Mouse (Mus musculus) intestine, postnatal 0 days (tissue): ENCODE measurements around the gene Trmt44. TPM values are rescaled to one million over a fixed set of nuclear protein-coding genes. Genes with fewer than 3 reads are reported as not detected.

Experiments
- ATAC-seq: fragments of 200-750 bp; cut with Nextera tagmentation; 2 replicates; pipeline ENCODE4 v1.8.0; 2017; ENCODE audit warnings: mild to moderate bottlenecking, moderate TSS enrichment, moderate library complexity
- H3K27ac ChIP-seq: fragments of 300-500 bp; sonication (generic); 2 replicates; pipeline ENCODE4 v1.5.1; 2014; ENCODE audit warnings: mild to moderate bottlenecking, low read depth, low read length, moderate library complexity
- H3K27me3 ChIP-seq: fragments of 300-500 bp; sonication (generic); replicated peaks from 2 replicates; pipeline ENCODE4 v1.6.1; 2014; ENCODE audit warnings: low read length, mixed read lengths; ENCODE audit not compliant: control insufficient read depth, insufficient read depth
- H3K36me3 ChIP-seq: fragments of 300-500 bp; sonication (generic); 2 replicates; pipeline ENCODE4 v1.6.1; 2014; ENCODE audit warnings: mild to moderate bottlenecking, moderate library complexity; ENCODE audit not compliant: control insufficient read depth, insufficient read depth
- H3K4me1 ChIP-seq: fragments of 300-500 bp; sonication (generic); replicated peaks from 2 replicates; pipeline ENCODE4 v1.6.1; 2014; ENCODE audit warnings: antibody characterized with exemption, low read length, mixed read lengths; ENCODE audit not compliant: control insufficient read depth, insufficient read depth
- H3K4me2 ChIP-seq: fragments of 300-500 bp; sonication (generic); replicated peaks from 2 replicates; pipeline ENCODE4 v1.6.1; 2014; ENCODE audit warnings: low read depth, mild to moderate bottlenecking, moderate library complexity
- H3K4me3 ChIP-seq: fragments of 300-500 bp; sonication (generic); 2 replicates; pipeline ENCODE4 v1.5.1; 2014; ENCODE audit warnings: low read depth, low read length
- H3K9ac ChIP-seq: fragments of 300-500 bp; sonication (generic); 2 replicates; pipeline ENCODE4 v1.6.1; 2014; ENCODE audit warnings: mild to moderate bottlenecking, low read depth, low read length
- H3K9me3 ChIP-seq: fragments of 300-500 bp; sonication (generic); 2 replicates; pipeline ENCODE4 v1.6.1; 2016; ENCODE audit warnings: mixed run types; ENCODE audit not compliant: control insufficient read depth
- CTCF ChIP-seq: sonication (generic); IDR thresholded peaks from 2 replicates; pipeline ENCODE4 v1.5.1; 2016; ENCODE audit warnings: low read depth, mild to moderate bottlenecking, control low read depth, antibody characterized with exemption, moderate library complexity
- WGBS: fragments of 180-500 bp; shearing (Covaris S2); extraction: QIAGEN DNeasy Blood & Tissue Kit; methylation state at CpG from one replicate; pipeline ENCODE4 v1.1.7; 2014; 5-methylcytosine and 5-hydroxymethylcytosine counted together
- polyA plus RNA-seq: library from polyadenylated mRNA; unstranded; fragments of >200 nt; fragmentation: Nextera tagmentation; extraction: Ambion mirVana; gene quantifications from 2 replicates; pipeline ENCODE4 v1.2.1, GENCODE M21; 2015

Gene Trmt44
- polyA plus RNA-seq, 1 experiment from 2014 or later, result 3.6 TPM

DNA sequence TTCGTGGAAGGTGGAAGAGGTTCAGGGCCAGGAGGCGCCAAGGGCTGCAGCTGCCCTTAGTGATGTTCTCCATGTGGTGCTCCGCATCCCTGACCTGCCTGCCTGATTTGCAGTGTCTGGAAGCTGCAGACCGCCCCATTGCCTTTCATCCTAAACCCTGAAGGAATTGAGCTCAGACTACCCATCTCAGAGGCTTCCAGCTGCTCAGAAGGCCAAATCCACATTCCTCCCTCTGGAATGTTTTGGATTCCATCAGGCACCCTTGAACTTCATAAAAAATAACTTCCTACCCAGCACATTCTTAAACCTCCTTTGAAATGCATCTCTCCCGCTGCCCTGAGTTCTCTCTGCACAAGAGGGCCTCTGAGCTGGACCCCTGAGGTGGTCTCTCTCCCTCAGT is 34.3 kb downstream of the Trmt44 start:
- no peak overlapping the region for H3K27ac ChIP-seq
- TF ChIP-seq CTCF, result no peak
- H3K4me2 ChIP-seq, result no peak overlapping the region
- WGBS, result 41% methylated on average over 5 of the region's 5 CpGs
- no peaks in the 10 kb centered on the region for H3K36me3 ChIP-seq
- H3K27me3 ChIP-seq, result no peaks in the 10 kb centered on the region; the same call in 1 of the 2 replicates
- ATAC-seq, result no peak
- 0 out of 2 replicates have a peak, but pooled peaks cover 3% of the 10 kb centered on the region for H3K4me1 ChIP-seq
- no peaks in the 10 kb centered on the region for H3K9me3 ChIP-seq
- H3K9ac ChIP-seq, result no peak overlapping the region
- H3K4me3 ChIP-seq, result no peak overlapping the region

DNA sequence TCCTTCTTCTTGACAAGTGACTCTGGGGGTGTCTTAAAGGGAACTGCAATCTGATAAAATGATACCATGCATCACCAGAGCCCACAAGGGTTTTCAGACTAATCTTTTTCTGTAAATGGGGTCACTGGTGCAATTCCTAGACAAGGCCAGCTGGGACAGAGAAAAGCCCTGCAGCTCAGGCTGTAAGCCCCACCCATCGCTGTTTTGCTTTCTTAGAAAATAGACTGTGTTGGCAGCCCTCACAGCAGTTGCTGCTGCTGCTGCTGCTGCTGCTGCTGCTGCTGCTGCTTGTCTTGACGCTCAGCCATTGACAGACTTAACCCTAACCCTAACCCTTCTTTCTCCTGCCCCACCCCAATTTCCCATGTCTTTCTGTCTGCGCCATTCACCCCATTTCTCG is 35.3 kb downstream of the Trmt44 start:
- no peaks in the 10 kb centered on the region; the same call in 1 of the 2 replicates for H3K27me3 ChIP-seq
- TF ChIP-seq CTCF, result no peak
- no peaks in the 10 kb centered on the region for H3K9me3 ChIP-seq
- H3K36me3 ChIP-seq, result no peaks in the 10 kb centered on the region
- 55% methylated on average over 4 of the region's 4 CpGs for WGBS
- no peak overlapping the region for H3K27ac ChIP-seq
- ATAC-seq, result no peak
- no peak overlapping the region for H3K4me2 ChIP-seq
- H3K4me3 ChIP-seq, result no peak overlapping the region
- 0 out of 2 replicates have a peak, but pooled peaks cover 3% of the 10 kb centered on the region for H3K4me1 ChIP-seq
- H3K9ac ChIP-seq, result no peak overlapping the region

DNA sequence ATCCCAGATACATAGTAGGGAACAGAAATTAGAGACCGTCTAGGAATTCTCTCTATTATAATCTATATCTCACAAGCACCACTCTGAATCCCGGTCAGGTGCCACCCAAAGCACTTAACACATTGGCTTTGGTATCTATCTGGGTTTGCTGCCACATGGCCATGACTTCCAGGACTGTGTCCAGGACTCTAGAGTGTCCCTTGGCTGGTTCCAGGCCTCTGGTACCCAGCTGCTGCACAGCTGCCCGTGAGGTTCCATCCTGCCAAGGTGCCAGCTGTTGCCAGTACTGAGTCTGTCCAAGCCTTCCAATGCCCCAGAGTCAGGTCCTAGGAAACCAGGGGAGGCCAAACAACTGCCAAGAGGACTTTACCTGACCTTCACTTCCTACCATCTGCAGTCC is 36.8 kb downstream of the Trmt44 start:
- no peak for ATAC-seq
- no peak overlapping the region for H3K27ac ChIP-seq
- H3K4me1 ChIP-seq, result 0 out of 2 replicates have a peak, but pooled peaks cover 3% of the 10 kb centered on the region
- no peaks in the 10 kb centered on the region; the same call in 1 of the 2 replicates for H3K27me3 ChIP-seq
- H3K4me2 ChIP-seq, result no peak overlapping the region
- H3K4me3 ChIP-seq, result no peak overlapping the region
- no peak overlapping the region for H3K9ac ChIP-seq
- no peaks in the 10 kb centered on the region for H3K36me3 ChIP-seq
- TF ChIP-seq CTCF, result no peak
- H3K9me3 ChIP-seq, result no peaks in the 10 kb centered on the region
- 80% methylated on average over 3 of the region's 3 CpGs for WGBS

- Histone ChIP-seq H3K36me3 (no peaks in the 10 kb centered on the region), H3K4me1 (0 out of 2 replicates have a peak, but pooled peaks cover 3% of the 10 kb centered on the region), H3K9ac (no peak overlapping the region), H3K9me3 (no peaks in the 10 kb centered on the region), H3K27ac (no peak overlapping the region), H3K4me2 (no peak overlapping the region), H3K27me3 (no peaks in the 10 kb centered on the region; the same call in 1 of the 2 replicates), H3K4me3 (no peak overlapping the region)
- WGBS, result 50% methylated on average over 1 of the region's 1 CpGs
- no peak for ATAC-seq
- TF ChIP-seq CTCF, result no peak
These were observed 37.4 kb downstream of the Trmt44 start for GRCm38 (mm10) chr5:35537474-35537873.

DNA sequence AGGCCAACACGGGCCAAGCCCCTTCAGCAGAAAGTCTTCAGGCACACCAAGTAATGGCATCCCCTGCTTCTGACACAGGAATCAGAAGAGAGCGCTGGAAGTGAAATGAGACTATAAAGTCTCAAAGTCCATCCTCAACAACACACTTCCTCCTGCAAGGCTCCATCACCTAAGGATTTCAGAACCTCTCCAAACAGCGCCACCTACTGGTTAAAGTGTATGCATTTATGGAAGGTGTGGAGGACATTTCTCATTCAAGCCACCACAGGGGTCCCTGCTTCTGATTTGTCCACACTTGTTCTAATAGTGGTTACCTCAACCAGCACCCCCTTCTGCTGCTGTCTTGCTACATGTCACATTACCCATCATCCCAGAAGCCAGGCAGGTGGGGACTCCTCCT is 38.6 kb downstream of the Trmt44 start:
- Histone ChIP-seq H3K27ac (no peak overlapping the region), H3K9me3 (no peaks in the 10 kb centered on the region), H3K9ac (no peak overlapping the region), H3K4me2 (no peak overlapping the region), H3K27me3 (no peaks in the 10 kb centered on the region; the same call in 1 of the 2 replicates), H3K4me1 (0 out of 2 replicates have a peak, but pooled peaks cover 3% of the 10 kb centered on the region), H3K36me3 (no peaks in the 10 kb centered on the region), H3K4me3 (no peak overlapping the region)
- WGBS, result 54% methylated on average over 3 of the region's 3 CpGs
- ATAC-seq, result no peak
- TF ChIP-seq CTCF, result peak; percentile 62

DNA sequence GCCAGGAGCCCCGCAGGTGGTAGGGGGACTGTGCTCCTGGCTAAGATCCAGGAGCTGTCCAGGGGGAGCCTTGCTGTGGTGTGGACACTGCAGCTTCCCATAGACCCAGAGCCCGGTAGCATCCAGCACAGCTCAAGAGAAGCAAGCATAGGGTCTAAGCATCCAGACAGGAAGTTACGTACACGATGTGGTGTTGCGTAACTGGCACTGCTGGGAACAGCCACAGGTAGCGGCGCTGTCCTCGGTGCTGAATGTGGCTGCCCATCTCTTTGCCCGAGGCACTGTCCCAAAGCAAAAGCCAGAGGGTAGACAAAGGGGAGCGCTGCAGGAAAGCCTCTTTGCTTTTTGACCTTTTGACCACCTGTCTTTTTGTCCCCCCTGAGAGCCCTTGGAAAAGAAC is 43.3 kb downstream of the Trmt44 start:
- H3K9me3 ChIP-seq, result no peaks in the 10 kb centered on the region
- no peaks in the 10 kb centered on the region for H3K27me3 ChIP-seq
- H3K27ac ChIP-seq, result no peak overlapping the region
- TF ChIP-seq CTCF, result no peak
- no peak overlapping the region for H3K9ac ChIP-seq
- H3K4me3 ChIP-seq, result no peak overlapping the region
- no peaks in the 10 kb centered on the region for H3K36me3 ChIP-seq
- WGBS, result 13% methylated on average over 10 of the region's 10 CpGs
- H3K4me1 ChIP-seq, result no peaks in the 10 kb centered on the region
- H3K4me2 ChIP-seq, result no peak overlapping the region
- ATAC-seq, result no peak

- Histone ChIP-seq H3K27ac (no peak overlapping the region), H3K4me1 (no peaks in the 10 kb centered on the region), H3K4me2 (no peak overlapping the region), H3K36me3 (no peaks in the 10 kb centered on the region), H3K4me3 (no peak overlapping the region), H3K9me3 (no peaks in the 10 kb centered on the region), H3K9ac (no peak overlapping the region), H3K27me3 (no peaks in the 10 kb centered on the region)
- 11% methylated on average over 4 of the region's 4 CpGs for WGBS
- peak; percentile 78 for TF ChIP-seq CTCF
- ATAC-seq, result no peak
These were observed 44.4 kb downstream of the Trmt44 start for GRCm38 (mm10) chr5:35530442-35530841.
